Mouse (Mus musculus) urinary bladder, adult 2 months (tissue): ENCODE data around the gene Dnah17. TPM values are rescaled to one million over a fixed set of nuclear protein-coding genes. Genes with fewer than 3 reads are reported as not detected.

Source experiments
- DNase-seq: peaks from one replicate; pipeline ENCODE4 v3.0.0; 2022; ENCODE audit warnings: low spot score
- polyA plus RNA-seq: library from polyadenylated mRNA; depleted of rRNA; stranded (reverse); fragments of >200 nt; gene quantifications from 2 replicates; pipeline ENCODE4 v1.2.3, GENCODE M21; 2012

Gene Dnah17
- polyA plus RNA-seq, 1 experiment = 0.01 TPM

DNA sequence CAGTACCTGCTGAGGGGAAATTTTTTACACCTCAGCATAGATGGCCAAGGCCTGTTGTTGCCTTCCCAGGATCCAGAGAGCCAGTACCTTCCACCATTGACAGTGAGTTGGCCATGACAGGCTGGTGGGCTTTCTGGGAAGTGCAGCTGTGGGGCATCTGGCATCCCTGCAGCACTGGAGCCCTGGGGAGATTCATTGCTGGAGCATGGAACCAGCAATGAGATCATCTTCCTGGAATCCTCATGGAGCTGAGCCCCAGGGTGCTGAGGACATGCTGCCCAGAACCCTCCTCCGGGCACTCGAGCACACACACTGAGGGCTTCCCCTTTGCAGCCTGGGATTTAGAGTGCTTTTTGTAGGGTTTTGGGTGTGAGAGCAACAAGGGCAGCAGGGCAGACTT, 135.2 kb downstream of the Dnah17 start:
- no peak for DNase-seq

DNA sequence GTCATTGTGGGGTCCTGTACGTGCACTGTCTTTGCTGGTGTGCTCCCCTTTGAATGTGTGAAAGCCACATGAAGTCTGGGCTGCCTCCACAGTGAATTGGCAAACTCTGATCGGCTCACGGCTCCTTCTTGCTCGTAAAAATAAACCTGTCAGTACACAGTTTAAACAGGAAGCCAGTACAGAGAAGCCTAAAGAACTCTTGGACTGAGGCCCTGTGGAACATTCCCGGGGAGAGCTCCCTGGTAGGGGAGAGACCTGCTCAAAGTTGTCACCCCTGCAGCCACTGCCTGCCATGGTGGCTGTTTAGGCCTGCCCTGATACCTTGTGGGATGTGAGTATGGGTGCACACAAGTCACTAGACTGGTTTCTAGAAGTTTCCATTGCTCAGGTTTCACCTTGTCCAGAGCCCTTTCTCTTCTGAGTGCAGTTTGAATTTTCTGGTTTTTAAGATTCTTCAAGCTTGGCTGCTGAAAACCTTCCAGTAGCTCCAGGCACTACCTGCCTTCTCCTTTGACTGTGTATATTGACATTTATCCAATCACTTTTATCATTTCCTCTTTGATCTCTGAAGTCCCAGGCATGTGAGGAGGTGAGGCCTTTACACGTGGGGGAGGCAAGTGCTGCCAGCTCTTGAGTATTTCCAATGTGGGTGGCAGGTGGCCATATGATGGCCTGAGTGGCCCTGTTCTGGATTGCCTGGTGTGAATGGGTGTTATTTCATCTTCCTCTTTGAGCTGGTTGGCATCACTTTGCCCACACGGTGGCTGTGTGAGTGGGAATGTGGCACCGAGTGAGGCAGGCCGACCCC, 136.0 kb downstream of the Dnah17 start:
- DNase-seq = no peak

DNA sequence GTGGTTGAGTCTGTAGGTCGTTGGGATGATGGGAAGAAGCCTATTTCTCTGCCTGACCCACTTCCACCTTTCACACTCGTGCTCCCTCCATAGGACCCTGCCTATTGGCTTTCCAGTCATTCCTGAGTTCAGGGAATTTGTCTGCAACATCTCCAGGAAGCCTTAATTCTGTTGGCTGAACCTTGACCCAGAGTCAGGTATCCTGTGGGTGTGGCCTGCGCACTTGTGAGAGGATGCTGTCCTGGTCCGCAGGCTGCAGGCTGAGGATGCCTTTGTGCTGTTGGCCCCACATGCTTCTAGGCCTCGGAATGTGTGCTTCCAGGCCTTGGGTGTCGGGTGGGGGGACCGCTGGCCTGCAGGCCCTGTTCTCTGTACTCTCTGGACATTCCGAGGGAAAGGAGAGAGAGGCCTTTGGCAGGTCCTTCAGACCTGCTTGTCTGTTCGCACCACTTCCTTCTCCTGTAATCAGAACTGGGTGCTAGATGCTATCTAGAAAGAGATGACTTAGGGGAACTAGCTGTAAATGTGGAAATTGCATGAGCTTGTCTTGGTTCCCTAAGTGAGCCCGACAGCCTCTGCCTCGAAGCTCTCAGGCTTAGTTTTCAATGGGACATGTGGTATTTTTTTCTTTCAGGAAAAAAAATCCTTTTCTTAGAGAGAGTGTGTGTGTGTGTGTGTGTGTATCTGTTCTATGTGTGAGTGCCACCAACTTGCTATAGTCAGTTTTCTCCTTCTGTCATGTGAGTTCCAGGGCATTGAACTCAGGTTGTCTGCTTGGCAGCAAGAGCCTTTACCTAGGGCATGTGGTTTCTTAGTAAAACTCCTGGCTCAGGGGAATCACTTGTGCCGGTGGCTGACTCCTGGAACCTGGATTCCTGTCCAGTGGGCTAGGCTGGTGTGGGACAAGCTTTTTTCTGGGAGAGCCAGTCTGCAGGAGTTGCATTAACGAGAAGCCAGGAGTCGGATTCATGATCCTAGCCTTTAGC, 137.0 kb downstream of the Dnah17 start:
- DNase-seq = no peak

DNA sequence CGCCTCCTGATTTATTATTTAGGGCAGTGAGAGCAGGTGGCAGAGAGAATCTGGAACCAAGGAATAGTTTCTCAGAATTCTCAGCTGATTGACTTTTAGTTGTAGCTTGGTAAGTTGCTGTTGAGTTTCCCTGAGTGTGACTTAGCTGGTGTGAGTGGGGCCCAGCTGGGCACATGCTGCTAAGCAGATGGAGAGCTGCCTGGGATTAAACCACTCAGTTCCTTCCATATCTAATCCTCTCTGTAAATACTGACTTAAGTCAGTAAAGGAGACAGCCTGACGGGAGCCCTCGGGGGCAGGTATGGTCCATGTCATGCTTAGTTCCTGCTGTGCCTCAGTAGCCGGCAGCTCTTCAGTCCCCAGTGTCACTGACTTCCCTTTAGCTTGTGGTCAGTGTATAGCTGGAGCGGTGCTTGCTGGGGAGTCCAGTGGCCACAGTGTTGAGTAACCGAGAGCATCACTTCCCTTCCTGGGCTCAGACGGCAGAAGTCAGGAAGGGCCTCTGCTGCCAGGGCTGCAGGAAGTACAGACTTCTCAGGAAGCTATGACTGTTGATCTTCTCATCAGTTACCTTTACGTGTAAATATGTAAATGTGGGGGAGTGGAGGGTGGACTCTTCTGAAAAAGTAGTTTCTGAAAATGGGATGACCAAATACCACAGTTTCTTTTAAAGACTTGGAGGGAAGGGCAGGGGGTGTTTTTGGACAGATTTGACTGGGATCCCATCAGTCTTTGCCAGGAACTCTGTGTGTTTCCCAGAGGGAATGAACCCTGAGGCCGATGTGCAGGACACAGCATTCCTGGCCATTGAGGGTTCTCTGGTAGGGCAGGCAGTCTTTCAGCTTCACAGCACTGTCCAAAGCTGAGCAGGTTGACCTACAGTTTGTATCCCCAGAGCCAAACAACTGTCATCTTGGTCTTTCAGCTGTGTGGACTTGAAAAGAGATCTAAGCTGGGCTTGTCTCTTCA, 138.6 kb downstream of the Dnah17 start:
- DNase-seq = no peak

DNA sequence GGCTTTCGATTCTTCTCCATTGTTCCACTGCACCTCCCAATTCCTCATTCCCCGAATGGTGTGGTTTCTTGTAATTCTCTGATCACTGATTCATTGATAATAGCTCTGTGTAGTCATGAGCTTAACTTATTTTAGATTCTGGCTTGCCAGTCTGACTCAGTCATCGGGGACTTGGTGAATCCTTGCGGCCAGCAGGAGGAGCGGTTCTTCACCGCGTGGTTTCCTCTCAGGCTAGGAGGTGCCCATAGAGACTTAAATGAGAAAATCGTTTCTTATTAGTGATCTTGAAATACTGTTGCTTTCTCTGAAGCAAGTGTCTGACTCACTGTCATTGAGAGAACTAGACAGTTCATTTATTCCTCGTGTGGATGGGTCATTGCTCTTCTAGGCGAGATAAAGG, 140.5 kb downstream of the Dnah17 start:
- DNase-seq = no peak

DNA sequence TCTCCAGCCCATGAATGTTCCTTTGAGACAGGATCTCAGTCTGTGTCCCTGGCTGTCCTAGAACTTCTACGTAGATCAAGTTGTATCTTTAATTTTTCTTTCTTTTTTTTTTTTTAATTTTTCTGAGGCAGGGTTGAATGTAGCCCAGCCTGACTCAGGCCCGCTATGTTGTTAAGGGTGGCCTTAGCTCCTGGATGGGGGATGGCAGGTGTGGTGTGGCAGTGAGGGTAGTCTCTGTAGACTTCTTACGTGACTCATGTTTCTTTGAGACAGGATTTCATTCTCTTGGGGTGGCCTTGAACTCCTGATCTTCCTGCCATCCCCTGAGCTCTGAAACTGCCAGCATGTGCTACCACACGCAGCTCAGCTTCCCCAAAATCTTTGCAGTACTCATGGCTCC, 141.2 kb downstream of the Dnah17 start:
- no peak for DNase-seq

DNA sequence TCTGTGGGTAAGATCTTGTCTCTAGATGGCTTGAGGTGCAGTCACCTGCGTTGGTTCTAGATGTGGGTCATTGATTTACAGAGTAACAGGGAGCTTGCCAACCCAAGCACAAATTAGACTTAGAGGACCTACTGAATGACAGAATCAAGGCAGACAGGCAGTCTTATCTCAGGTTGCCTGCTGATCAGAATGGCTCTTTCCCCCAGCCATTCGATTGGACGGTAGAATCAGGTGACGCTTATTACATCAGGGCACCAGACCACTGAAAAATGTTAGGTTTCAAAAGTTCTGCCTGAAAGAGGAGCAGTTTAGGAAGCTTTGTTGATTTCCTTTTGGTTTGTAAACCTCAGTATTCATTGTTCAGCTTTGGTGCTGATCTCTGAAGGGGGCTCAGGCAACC, 142.5 kb downstream of the Dnah17 start:
- no peak for DNase-seq

DNA sequence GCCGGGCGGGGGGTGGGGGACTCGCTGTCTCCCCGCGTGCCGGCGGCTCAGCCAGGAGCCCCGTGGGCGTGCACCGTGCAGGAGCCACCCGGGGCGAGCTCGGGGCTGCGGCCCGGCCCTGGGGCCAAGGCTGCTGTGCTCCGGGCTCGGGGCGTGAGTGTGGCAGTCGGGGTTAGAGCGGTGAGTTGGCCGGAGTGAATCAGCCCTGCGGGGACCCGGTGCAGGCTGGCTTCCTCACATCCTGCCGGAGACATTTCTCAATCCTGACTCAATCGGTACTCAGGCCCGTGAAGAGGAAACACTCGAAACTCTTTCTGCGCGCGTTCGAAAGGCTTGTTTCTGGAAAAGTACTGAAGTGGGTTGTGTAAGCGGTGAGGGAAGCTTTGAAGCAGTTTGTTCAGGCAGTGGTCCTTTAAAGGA, 143.4 kb downstream of the Dnah17 start:
- no peak for DNase-seq

DNA sequence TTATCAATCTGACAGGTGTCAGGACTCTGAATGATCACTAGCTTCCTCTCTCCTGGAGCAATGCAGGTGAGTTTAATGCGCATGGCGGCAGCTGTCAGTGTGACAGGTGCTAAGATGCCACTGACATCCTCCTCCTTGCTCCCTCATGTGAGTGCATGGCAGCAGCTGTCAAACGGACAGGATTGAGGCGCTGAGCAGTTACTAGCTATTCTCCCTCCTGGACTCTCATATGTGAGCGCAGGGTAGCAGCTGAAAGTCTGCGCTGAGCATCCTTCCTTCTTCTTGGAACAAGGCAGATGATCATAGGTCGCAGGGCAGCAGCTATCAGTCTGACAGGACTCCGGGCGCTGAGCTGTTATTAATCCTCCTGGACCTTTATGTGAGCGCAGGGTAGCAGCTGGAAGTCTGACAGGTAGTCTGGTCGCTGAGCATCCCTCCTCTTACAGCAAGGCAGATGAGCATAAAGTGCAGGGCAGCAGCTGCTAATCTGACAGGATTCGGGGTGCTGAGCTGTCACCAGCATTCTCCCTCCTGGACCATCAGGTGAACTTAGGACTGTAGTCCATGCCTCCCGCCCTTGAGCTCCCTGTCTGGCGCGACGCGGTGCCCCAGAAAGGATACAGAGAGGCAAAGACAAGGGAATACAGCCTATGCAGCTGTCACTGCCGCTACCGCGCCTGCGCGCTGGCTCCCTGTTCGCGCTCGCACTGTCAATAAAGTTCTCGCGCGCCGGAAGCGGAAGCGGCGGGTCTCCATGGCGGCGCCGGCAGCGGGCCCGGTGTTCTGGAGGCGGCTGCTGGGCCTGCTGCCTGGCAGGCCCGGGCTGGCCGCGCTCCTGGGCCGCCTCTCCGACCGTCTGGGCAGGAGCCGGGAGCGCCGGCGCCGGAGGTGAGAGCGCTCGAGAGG, 144.1 kb downstream of the Dnah17 start, which contains the start of gene Pgs1:
Pgs1 (plus strand) TSS at position 167 of the 906 bp plus-strand sequence.
- peak; percentile 84 for DNase-seq

DNA sequence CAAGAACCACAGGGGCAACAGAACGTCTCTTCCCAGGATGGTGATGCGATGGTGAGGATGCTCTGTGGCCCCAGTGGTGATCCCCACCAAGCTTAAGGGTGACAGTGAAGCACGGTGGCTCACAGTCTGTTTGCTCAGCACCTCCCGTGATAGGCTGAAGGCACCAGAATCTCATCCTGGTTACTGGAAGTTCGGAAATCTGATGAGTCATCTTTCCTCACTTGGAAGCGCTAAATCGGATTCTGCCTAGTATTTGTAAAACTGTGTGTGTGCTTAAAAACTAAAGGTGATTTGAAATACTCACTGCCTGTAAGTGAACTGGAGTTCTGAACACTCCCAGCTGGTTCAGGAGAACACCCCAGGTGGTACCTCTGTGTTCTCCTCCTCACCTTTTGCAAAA, 146.7 kb downstream of the Dnah17 start:
- DNase-seq = no peak

DNA sequence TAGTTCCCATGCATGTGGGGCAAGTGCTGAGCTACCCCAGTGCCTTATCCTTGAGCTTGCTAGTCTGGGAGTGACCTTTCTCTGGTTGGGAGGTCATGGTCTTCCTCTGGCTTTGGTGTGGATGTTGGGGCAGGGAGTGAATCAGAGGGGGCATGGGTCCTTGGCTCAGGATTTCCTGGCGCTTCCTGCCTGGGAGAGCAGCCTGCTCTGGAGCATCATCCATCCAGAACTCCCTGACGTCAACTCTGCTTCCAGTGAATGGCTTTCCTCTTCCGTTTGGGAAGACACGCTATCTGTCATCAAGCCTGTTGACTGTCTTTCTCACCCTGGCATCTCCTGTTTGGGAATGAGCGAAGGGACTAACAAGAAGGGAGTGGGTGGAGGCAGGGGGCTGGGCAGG, 148.0 kb downstream of the Dnah17 start:
- no peak for DNase-seq

DNA sequence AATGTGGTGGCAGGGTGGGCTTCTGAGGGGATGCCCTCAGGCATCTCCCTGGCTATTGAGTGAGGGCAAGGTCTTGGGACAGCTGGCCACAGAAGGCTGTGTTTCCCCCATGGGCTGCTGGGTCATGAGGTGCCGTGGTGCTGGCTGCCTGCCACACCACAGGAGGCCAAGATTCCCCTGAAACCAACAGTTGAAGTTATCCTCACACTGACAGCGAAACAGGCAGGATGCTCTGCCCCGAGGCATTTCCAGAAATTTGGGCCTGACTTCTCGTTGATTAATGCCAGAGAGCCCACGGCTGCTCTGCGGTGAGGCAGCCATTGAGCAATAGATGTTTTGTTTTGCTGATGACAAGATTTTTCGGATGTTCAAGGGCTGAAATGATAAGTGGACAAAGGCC, 151.0 kb downstream of the Dnah17 start:
- DNase-seq = no peak

DNA sequence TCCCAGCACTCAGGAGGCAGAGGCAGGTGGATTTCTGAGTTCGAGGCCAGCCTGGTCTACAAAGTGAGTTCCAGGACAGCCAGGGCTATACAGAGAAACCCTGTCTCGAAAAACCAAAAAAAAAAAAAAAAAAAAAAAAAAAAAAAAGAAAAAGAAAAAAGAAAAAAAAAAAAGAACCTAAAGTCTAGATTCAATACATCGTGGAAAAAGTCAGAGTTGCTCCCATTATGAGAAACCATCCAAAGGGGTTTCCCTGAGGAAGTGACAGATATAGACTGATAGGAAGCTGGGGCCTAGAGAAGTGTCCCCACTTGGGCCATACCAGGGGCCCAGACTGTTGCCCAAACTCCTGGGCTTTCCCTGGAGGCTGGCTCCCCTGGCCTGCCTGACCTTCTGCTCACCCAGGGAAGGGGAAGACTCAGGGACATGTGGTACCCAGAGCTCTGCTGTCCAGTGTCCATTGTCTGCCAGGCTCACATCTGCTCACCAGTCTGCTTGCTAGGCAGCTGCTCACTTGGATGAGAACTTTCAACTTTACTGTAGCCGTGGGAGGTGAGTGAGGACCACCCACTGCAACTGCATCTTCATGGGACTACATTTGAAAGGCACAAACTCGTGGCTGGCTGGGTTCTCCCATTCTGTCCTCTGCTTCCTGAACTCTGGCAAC, 152.6 kb downstream of the Dnah17 start:
- no peak for DNase-seq

DNA sequence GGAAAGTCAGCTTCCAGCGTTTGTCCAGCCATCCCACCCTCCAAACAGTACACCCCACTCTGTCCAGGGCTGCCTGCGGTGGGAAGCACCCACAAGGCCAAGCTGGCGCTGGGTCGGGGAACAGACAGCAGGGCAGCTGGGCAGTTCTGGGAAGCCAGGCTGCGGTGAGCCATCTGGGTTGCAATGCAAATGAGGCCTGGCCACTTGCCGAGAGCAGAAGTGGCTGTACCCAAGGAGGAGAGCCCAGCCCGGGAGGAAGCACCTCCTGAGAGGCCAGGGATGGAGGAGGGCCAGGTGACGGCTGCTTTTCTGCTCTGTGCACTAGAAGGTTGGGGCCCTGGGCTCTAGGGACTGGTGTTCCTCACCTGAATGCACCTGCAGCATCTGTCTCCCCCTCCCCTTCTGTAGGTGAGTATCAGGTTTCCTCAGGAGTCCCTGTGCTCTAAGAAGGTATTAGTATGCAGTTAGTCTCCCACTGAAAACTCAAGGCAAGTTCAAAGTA, 154.3 kb downstream of the Dnah17 start:
- no peak for DNase-seq

DNA sequence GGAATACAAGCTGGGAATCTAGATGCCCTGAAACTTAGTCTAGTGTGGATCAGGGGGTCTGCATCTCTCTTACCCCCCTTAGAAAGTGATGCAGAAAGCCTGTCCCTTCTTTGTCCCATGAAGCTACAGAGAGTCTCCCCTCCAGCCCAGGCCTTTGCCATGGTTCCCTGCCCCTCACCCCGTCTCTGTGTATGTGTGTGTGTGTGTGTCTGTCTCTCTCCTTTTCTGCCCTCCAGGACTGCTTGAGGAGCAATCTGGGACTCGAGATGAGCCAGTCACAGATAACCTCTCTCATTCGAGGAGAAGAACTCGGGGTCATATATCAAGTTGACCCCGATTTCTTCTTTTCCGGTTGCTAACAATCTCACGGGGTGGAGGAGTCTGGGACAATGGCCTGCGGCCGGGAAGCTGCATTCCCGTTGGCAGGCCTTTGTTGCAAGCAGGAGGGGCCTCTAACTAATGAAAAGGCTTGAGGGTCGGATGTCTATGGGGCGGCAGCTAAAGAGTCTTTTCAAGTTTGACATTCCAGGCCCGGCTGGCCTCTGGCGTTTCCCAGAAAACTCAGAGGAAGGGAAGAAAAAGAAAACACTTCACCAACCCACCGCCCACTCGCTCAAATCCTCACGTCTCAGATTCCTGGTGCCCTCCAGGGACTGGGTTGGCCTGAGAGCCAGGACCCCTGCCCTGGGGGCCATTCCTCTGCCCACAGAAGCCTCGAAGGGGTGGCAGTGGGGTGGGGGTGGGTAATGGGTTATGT, 155.0 kb downstream of the Dnah17 start:
- DNase-seq = no peak

DNA sequence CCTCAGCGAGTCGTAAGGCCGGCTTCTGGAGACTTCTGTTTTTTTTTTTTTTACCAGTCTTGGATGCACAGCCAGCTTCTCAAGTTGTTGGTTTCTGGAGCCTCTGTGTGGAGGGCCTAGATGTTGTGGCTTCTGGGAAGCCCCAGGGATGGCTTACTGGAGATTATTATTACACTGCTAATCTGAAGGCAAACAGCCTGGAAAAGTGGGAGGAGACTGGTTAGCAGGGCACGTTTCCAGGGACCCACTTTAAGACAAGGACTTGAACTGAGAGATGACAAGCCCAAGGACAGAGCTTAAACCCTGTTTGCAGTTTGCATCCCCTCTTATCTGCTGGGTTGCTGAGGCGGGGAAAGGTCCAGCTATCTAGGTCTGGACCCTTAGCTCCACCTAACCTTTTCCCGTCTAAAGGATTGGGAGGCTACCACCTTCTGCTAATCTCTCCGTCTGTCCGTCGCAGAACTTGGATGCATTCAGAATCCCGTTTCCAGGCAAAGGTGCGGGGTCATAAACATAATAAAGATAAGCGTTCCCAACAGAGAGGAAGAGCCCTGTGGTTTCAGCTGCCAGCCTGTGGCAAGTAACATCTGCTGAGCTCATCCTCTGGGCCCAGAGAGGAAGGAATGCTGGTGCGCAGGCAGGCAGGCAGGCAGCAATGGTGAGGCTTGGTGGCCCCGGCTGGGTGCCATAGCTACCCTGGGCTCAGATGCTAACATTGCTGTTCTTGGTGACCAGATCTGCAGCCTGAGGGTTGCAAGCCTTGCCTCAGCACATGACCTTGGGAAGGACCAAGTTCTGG, 155.9 kb downstream of the Dnah17 start:
- no peak for DNase-seq

DNA sequence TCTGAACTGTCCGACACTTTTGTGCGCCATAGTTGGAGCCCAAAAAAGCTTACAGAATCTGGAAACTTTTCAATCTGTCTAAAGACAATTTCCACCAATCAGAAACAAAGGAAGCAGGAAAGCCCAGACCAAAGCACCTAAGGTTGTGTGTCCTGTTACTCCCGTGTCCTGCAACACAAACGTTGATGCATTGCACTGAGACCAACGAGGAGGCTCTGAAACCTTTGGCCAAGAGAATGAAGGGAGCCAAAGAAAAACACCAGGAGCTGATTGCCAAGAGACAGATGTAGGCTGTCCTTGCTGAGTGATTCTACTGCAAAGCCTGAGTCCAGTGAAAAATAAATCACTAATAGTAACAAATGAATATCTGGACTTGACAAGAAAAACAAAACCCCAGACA, 156.9 kb downstream of the Dnah17 start:
- DNase-seq = no peak
